Mouse (Mus musculus): ENCODE results near the gene C1qtnf9. TPM values are rescaled to one million over a fixed set of nuclear protein-coding genes. Genes with fewer than 3 reads are reported as not detected.
A peak's percentile ranks its signal among the peaks of the same experiment; 100 is the strongest.

The C1qtnf9 gene
- polyA plus RNA-seq, 1 experiment from 2014 or later, result 1.6 TPM

GRCm38 (mm10) chr14:60770594-60770993 is 2.7 kb downstream of the C1qtnf9 start:
- no peak for ATAC-seq
- no peak overlapping the region for H3K4me3 ChIP-seq (ENCODE audit: low read depth, low read length)
- no peak overlapping the region for H3K9ac ChIP-seq (ENCODE audit: low read depth, low read length)
- no peaks in the 10 kb centered on the region for H3K36me3 ChIP-seq (ENCODE audit: control insufficient read depth, insufficient read depth)
- 69% methylated on average over 6 of the region's 6 CpGs for WGBS
- TF ChIP-seq CTCF (IDR thresholded peaks at IDR 0.05; ENCODE audit: low read depth), result no peak
- H3K27ac ChIP-seq (ENCODE audit: low read depth, low read length), result no peak overlapping the region
- no peaks in the 10 kb centered on the region for H3K9me3 ChIP-seq (ENCODE audit: control insufficient read depth)
- no peaks in the 10 kb centered on the region for H3K27me3 ChIP-seq (replicated peaks; ENCODE audit: control insufficient read depth, insufficient read depth, low read length)
- H3K4me2 ChIP-seq (replicated peaks; ENCODE audit: low read depth), result no peak overlapping the region
- no peaks in the 10 kb centered on the region for H3K4me1 ChIP-seq (replicated peaks; ENCODE audit: control insufficient read depth, insufficient read depth, low read length)

GRCm38 (mm10) chr14:60771057-60771456 is 3.1 kb downstream of the C1qtnf9 start:
- Histone ChIP-seq H3K27ac (ENCODE audit: low read depth, low read length) (no peak overlapping the region), H3K36me3 (ENCODE audit: control insufficient read depth, insufficient read depth) (no peaks in the 10 kb centered on the region), H3K9ac (ENCODE audit: low read depth, low read length) (no peak overlapping the region), H3K4me1 (replicated peaks; ENCODE audit: control insufficient read depth, insufficient read depth, low read length) (no peaks in the 10 kb centered on the region), H3K4me3 (ENCODE audit: low read depth, low read length) (peak overlapping the region; percentile 27), H3K27me3 (replicated peaks; ENCODE audit: control insufficient read depth, insufficient read depth, low read length) (no peaks in the 10 kb centered on the region), H3K9me3 (ENCODE audit: control insufficient read depth) (no peaks in the 10 kb centered on the region), H3K4me2 (replicated peaks; ENCODE audit: low read depth) (peak overlapping the region; percentile 61)
- 3% methylated on average over 8 of the region's 8 CpGs for WGBS
- ATAC-seq, result no peak
- TF ChIP-seq CTCF (IDR thresholded peaks at IDR 0.05; ENCODE audit: low read depth), result peak; percentile 93; the same call in 1 of the 2 replicates

- Histone ChIP-seq H3K36me3 (ENCODE audit: control insufficient read depth, insufficient read depth) (no peaks in the 10 kb centered on the region), H3K27ac (ENCODE audit: low read depth, low read length) (no peak overlapping the region)
- peak; percentile 52 for TF ChIP-seq CTCF (IDR thresholded peaks at IDR 0.05; ENCODE audit: low read depth)
Measured at GRCm38 (mm10) chr14:60773476-60773875, 5.5 kb downstream of the C1qtnf9 start.

GRCm38 (mm10) chr14:60776521-60776920 is 8.6 kb downstream of the C1qtnf9 start:
- 89% methylated on average over 8 of the region's 8 CpGs for WGBS
- Histone ChIP-seq H3K27me3 (replicated peaks; ENCODE audit: control insufficient read depth, insufficient read depth, low read length) (no peaks in the 10 kb centered on the region), H3K36me3 (ENCODE audit: control insufficient read depth, insufficient read depth) (no peaks in the 10 kb centered on the region), H3K9ac (ENCODE audit: low read depth, low read length) (no peak overlapping the region), H3K4me1 (replicated peaks; ENCODE audit: control insufficient read depth, insufficient read depth, low read length) (no peaks in the 10 kb centered on the region), H3K27ac (ENCODE audit: low read depth, low read length) (no peak overlapping the region), H3K4me2 (replicated peaks; ENCODE audit: low read depth) (no peak overlapping the region), H3K9me3 (ENCODE audit: control insufficient read depth) (no peaks in the 10 kb centered on the region), H3K4me3 (ENCODE audit: low read depth, low read length) (no peak overlapping the region)
- no peak for ATAC-seq
- no peak for TF ChIP-seq CTCF (IDR thresholded peaks at IDR 0.05; ENCODE audit: low read depth)

More at GRCm38 (mm10) chr14:60773476-60773875, 5.5 kb downstream of the C1qtnf9 start:
- no peak for ATAC-seq
- 83% methylated on average over 2 of the region's 2 CpGs for WGBS
- Histone ChIP-seq H3K4me2 (replicated peaks; ENCODE audit: low read depth) (no peak overlapping the region), H3K4me3 (ENCODE audit: low read depth, low read length) (no peak overlapping the region), H3K4me1 (replicated peaks; ENCODE audit: control insufficient read depth, insufficient read depth, low read length) (no peaks in the 10 kb centered on the region), H3K27me3 (replicated peaks; ENCODE audit: control insufficient read depth, insufficient read depth, low read length) (no peaks in the 10 kb centered on the region), H3K9me3 (ENCODE audit: control insufficient read depth) (no peaks in the 10 kb centered on the region), H3K9ac (ENCODE audit: low read depth, low read length) (no peak overlapping the region)

- ATAC-seq, result no peak
- Histone ChIP-seq H3K36me3 (ENCODE audit: control insufficient read depth, insufficient read depth) (no peaks in the 10 kb centered on the region), H3K27ac (ENCODE audit: low read depth, low read length) (no peak overlapping the region), H3K9ac (ENCODE audit: low read depth, low read length) (no peak overlapping the region), H3K4me1 (replicated peaks; ENCODE audit: control insufficient read depth, insufficient read depth, low read length) (no peaks in the 10 kb centered on the region), H3K9me3 (ENCODE audit: control insufficient read depth) (no peaks in the 10 kb centered on the region), H3K4me2 (replicated peaks; ENCODE audit: low read depth) (no peak overlapping the region), H3K4me3 (ENCODE audit: low read depth, low read length) (no peak overlapping the region), H3K27me3 (replicated peaks; ENCODE audit: control insufficient read depth, insufficient read depth, low read length) (no peaks in the 10 kb centered on the region)
- WGBS, result 80% methylated on average over 5 of the region's 5 CpGs
- TF ChIP-seq CTCF (IDR thresholded peaks at IDR 0.05; ENCODE audit: low read depth), result no peak
Measured at GRCm38 (mm10) chr14:60777485-60777919, 9.6 kb downstream of the C1qtnf9 start.

- no peaks in the 10 kb centered on the region for H3K9me3 ChIP-seq (ENCODE audit: control insufficient read depth)
- WGBS, result 95% methylated on average over 7 of the region's 7 CpGs
- TF ChIP-seq CTCF (IDR thresholded peaks at IDR 0.05; ENCODE audit: low read depth), result no peak
- H3K4me1 ChIP-seq (replicated peaks; ENCODE audit: control insufficient read depth, insufficient read depth, low read length), result no peaks in the 10 kb centered on the region
- no peak overlapping the region for H3K27ac ChIP-seq (ENCODE audit: low read depth, low read length)
- H3K27me3 ChIP-seq (replicated peaks; ENCODE audit: control insufficient read depth, insufficient read depth, low read length), result no peaks in the 10 kb centered on the region
- no peak for ATAC-seq
- H3K4me2 ChIP-seq (replicated peaks; ENCODE audit: low read depth), result no peak overlapping the region
- H3K4me3 ChIP-seq (ENCODE audit: low read depth, low read length), result no peak overlapping the region
- no peaks in the 10 kb centered on the region for H3K36me3 ChIP-seq (ENCODE audit: control insufficient read depth, insufficient read depth)
- no peak overlapping the region for H3K9ac ChIP-seq (ENCODE audit: low read depth, low read length)
Measured at GRCm38 (mm10) chr14:60779198-60779597, 11.3 kb downstream of the C1qtnf9 start.

Data from intestine, postnatal 0 days (tissue).